Mouse (Mus musculus) gastrocnemius, adult 8-10 months (tissue): ENCODE results near the gene S100b. TPM values are rescaled to one million over a fixed set of nuclear protein-coding genes. Genes with fewer than 3 reads are reported as not detected.
A peak's percentile ranks its signal among the peaks of the same experiment; 100 is the strongest.

Experiments
- DNase-seq, 2 experiments: peaks; one replicate each; pipeline ENCODE4 v3.0.0; 2022; ENCODE audit warnings: low spot score in 2 of 2
- total RNA-seq, 4 experiments: library from RNA; stranded (reverse); gene quantifications; 2 replicates each; pipeline ENCODE4 v1.2.4; 2022

Gene S100b
- total RNA-seq, result 1 to 10 TPM; 1.2 to 3.0 (median 2.4) TPM

- DNase-seq, result no peak
Observed at GRCm38 (mm10) chr10:76253536-76253935, at the start of gene S100b. Gene S100b, plus strand, starts transcription at chr10:76253853.

GRCm38 (mm10) chr10:76207262-76207796, 46.3 kb upstream of the S100b start:
- no peak for DNase-seq

GRCm38 (mm10) chr10:76209241-76209640, 44.4 kb upstream of the S100b start:
- no peak for DNase-seq

GRCm38 (mm10) chr10:76210806-76211205, 42.8 kb upstream of the S100b start:
- DNase-seq, result no peak

- DNase-seq, result no peak
Observed at GRCm38 (mm10) chr10:76212121-76212520, 41.5 kb upstream of the S100b start.

GRCm38 (mm10) chr10:76214161-76214560, 39.5 kb upstream of the S100b start:
- no peak for DNase-seq

GRCm38 (mm10) chr10:76217056-76217455, 36.6 kb upstream of the S100b start:
- no peak for DNase-seq

- DNase-seq, result no peak
Observed at GRCm38 (mm10) chr10:76218240-76218639, 35.4 kb upstream of the S100b start.

GRCm38 (mm10) chr10:76225944-76226343, 27.7 kb upstream of the S100b start:
- DNase-seq, result no peak

GRCm38 (mm10) chr10:76229627-76230026, 24.0 kb upstream of the S100b start:
- no peak for DNase-seq

GRCm38 (mm10) chr10:76237341-76238225, 16.1 kb upstream of the S100b start, which contains the start of gene Prmt2:
Gene Prmt2, minus strand, starts transcription at chr10:76237865.
- DNase-seq, result peak; percentile 78 to 84

GRCm38 (mm10) chr10:76239401-76239800, 14.3 kb upstream of the S100b start:
- DNase-seq, result no peak

- DNase-seq, result no peak
Observed at GRCm38 (mm10) chr10:76245106-76245505, 8.5 kb upstream of the S100b start.

- DNase-seq, result no peak
Observed at GRCm38 (mm10) chr10:76246601-76247000, 7.1 kb upstream of the S100b start.

GRCm38 (mm10) chr10:76247960-76248646, 5.5 kb upstream of the S100b start:
- DNase-seq, result no peak

GRCm38 (mm10) chr10:76248647-76248968, 5.0 kb upstream of the S100b start:
- no peak for DNase-seq

GRCm38 (mm10) chr10:76250870-76251269, 2.8 kb upstream of the S100b start:
- no peak for DNase-seq

- no peak for DNase-seq
Observed at GRCm38 (mm10) chr10:76253079-76253478, 574 bp upstream of the S100b start.

- no peak for DNase-seq
Observed at GRCm38 (mm10) chr10:76255617-76256016, 2.0 kb downstream of the S100b start.

- DNase-seq, result no peak
Observed at GRCm38 (mm10) chr10:76257231-76257630, 3.6 kb downstream of the S100b start.

- DNase-seq, result peak; percentile 43 to 46
Observed at GRCm38 (mm10) chr10:76257719-76258390, 4.2 kb downstream of the S100b start.
